Mouse (Mus musculus): ENCODE measurements around the gene Klk1b11. TPM values are rescaled to one million over a fixed set of nuclear protein-coding genes. Genes with fewer than 3 reads are reported as not detected.

The Klk1b11 gene
- polyA plus RNA-seq, 1 experiment from 2014 or later: not detected

DNA sequence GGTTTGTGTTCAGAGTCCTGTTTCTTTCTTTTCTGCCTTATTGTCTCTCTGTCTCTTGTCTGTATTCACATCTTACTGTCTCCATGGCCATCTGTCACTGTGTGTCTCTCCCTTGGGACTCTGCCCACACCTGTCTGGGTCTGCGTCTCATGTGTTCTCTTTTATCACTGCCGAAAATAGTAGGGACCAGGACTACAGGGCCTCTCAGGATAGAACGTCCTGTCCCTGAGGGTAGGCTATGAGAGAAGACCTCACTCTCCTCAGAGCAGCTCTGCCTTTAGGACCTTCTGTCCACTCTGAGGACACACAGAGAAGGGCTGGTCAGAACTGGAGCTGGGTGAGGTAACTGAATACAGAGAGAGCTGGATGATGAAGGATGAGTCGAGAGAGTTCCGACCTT is 19.4 kb downstream of the Klk1b11 start:
- TF ChIP-seq CTCF (IDR thresholded peaks at IDR 0.05): no peak

More for the DNA sequence above, 19.4 kb downstream of the Klk1b11 start:
- ChIA-PET CTCF (no interaction called here), POLR2A (no interaction called here)
- no peaks in the 10 kb centered on the region for H3K27me3 ChIP-seq
- DNase-seq (ENCODE audit: low read depth, low spot score) (no peak), ATAC-seq (no peak)
- in situ Hi-C loops (cut with MboI; ENCODE audit: low pct_unique_long_range_greater_than_20kb): no loop called here

Other genes starting within 250 kb of the Klk1b11 start
- gene Klk12, start 227.0 kb upstream of the Klk1b11 start, polyA plus RNA-seq (2021): not detected
- gene Klk11, start 221.3 kb upstream of the Klk1b11 start, polyA plus RNA-seq (2021): not detected
- gene Klk10, start 214.8 kb upstream of the Klk1b11 start, polyA plus RNA-seq (2021): not detected
- gene Klk9, start 204.0 kb upstream of the Klk1b11 start, polyA plus RNA-seq (2021): not detected
- gene Klk8, start 198.3 kb upstream of the Klk1b11 start, polyA plus RNA-seq (2021): not detected
- gene Klk7, start 184.6 kb upstream of the Klk1b11 start, polyA plus RNA-seq (2021): not detected
- not detected for gene Klk6, start 171.4 kb upstream of the Klk1b11 start, polyA plus RNA-seq (2021)
- gene Klk5, start 153.9 kb upstream of the Klk1b11 start, polyA plus RNA-seq (2021): not detected
- gene Klk4, start 114.7 kb upstream of the Klk1b11 start, polyA plus RNA-seq (2021): not detected
- not detected for gene Klk15, start 62.1 kb upstream of the Klk1b11 start, polyA plus RNA-seq (2021)
- not detected for gene Klk1b8, start 45.2 kb upstream of the Klk1b11 start, polyA plus RNA-seq (2021)
- not detected for gene Klk1b1, start 29.1 kb upstream of the Klk1b11 start, polyA plus RNA-seq (2021)
- not detected for gene Klk1b9, start 19.8 kb upstream of the Klk1b11 start, polyA plus RNA-seq (2021)
- not detected for gene Klk1b26, start 16.3 kb downstream of the Klk1b11 start, polyA plus RNA-seq (2021)
- gene Klk1b27, start 56.4 kb downstream of the Klk1b11 start, polyA plus RNA-seq (2021): not detected
- gene Klk1b21, start 106.5 kb downstream of the Klk1b11 start, polyA plus RNA-seq (2021): not detected
- not detected for gene Klk1b22, start 116.8 kb downstream of the Klk1b11 start, polyA plus RNA-seq (2021)
- gene Klk1b16, start 140.9 kb downstream of the Klk1b11 start, polyA plus RNA-seq (2021): not detected
- gene Klk1b24, start 192.4 kb downstream of the Klk1b11 start, polyA plus RNA-seq (2021): not detected
- gene Klk1b3, start 202.3 kb downstream of the Klk1b11 start, polyA plus RNA-seq (2021): not detected
- not detected for gene Klk1b4, start 211.6 kb downstream of the Klk1b11 start, polyA plus RNA-seq (2021)
- not detected for gene Klk1b5, start 220.1 kb downstream of the Klk1b11 start, polyA plus RNA-seq (2021)
- gene Klk1, start 229.5 kb downstream of the Klk1b11 start, polyA plus RNA-seq (2021): not detected
- not detected for gene Gm36864, start 240.3 kb downstream of the Klk1b11 start, polyA plus RNA-seq (2021)